Mouse (Mus musculus) heart, postnatal 4 days (tissue): ENCODE measurements around the gene Rps19. TPM values are rescaled to one million over a fixed set of nuclear protein-coding genes. Genes with fewer than 3 reads are reported as not detected.

Experiments
- DNase-seq: peaks from one replicate; pipeline ENCODE4 v3.0.0; 2021
- total RNA-seq, 2 experiments: library from RNA; stranded (reverse); gene quantifications; 2 replicates each; pipeline ENCODE4 v1.2.3; 2021

The Rps19 gene
- total RNA-seq, 2 experiments from 2014 or later, result 902 to 929 TPM

GRCm38 (mm10) chr7:24903444-24903825 is 19.3 kb downstream of the Rps19 start:
- DNase-seq, result no peak

- peak; percentile 98 for DNase-seq
Measured at GRCm38 (mm10) chr7:24904070-24904483, 19.9 kb downstream of the Rps19 start.

GRCm38 (mm10) chr7:24904936-24905335 is 20.8 kb downstream of the Rps19 start:
- peak; percentile 74 for DNase-seq

GRCm38 (mm10) chr7:24906551-24906950 is 22.4 kb downstream of the Rps19 start:
- DNase-seq, result no peak

GRCm38 (mm10) chr7:24907211-24907748 is 23.1 kb downstream of the Rps19 start:
- DNase-seq, result no peak

GRCm38 (mm10) chr7:24912480-24912879 is 28.3 kb downstream of the Rps19 start:
- DNase-seq, result no peak

GRCm38 (mm10) chr7:24918763-24919323 is 34.7 kb downstream of the Rps19 start:
- no peak for DNase-seq

- no peak for DNase-seq
Measured at GRCm38 (mm10) chr7:24919728-24920127, 35.6 kb downstream of the Rps19 start.

- DNase-seq, result no peak
Measured at GRCm38 (mm10) chr7:24930475-24930874, 46.3 kb downstream of the Rps19 start.

GRCm38 (mm10) chr7:24931651-24932050 is 47.5 kb downstream of the Rps19 start:
- no peak for DNase-seq

Other genes with a start within 250 kb of the Rps19 start
- gene Lypd3, start 247.8 kb upstream of the Rps19 start, total RNA-seq, result not detected
- not detected for gene Tex101, start 207.7 kb upstream of the Rps19 start, total RNA-seq
- gene BC049730, start 175.1 kb upstream of the Rps19 start, total RNA-seq, result not detected
- gene Gm4763, start 157.5 kb upstream of the Rps19 start, total RNA-seq, result not detected
- gene Cd177, start 124.1 kb upstream of the Rps19 start, total RNA-seq, result under 1 TPM; 0.10 to 0.18 TPM
- gene Ceacam10, start 107.2 kb upstream of the Rps19 start, total RNA-seq, result under 1 TPM in 1 of 2 experiments, not detected in 1; 0.25 TPM
- 1 to 10 TPM in 1 of 2 experiments, not detected in 1; 2.5 TPM for gene Gm9844, start 22.2 kb upstream of the Rps19 start, total RNA-seq
- not detected for gene Lypd4, start 14.4 kb upstream of the Rps19 start, total RNA-seq
- not detected for gene Dmrtc2, start 14.3 kb upstream of the Rps19 start, total RNA-seq
- gene Cd79a, start 13.0 kb downstream of the Rps19 start, total RNA-seq, result 1 to 10 TPM in 1 of 2 experiments, under 1 TPM in 1; 0.88 to 1.4 TPM
- 10 to 100 TPM; 87.0 to 88.2 TPM for gene Arhgef1, start 18.5 kb downstream of the Rps19 start, total RNA-seq
- not detected for gene Gm4881, start 60.1 kb downstream of the Rps19 start, total RNA-seq
- 100 to 1,000 TPM; 212 to 234 TPM for gene Rabac1, start 88.4 kb downstream of the Rps19 start, total RNA-seq
- gene Atp1a3, start 121.6 kb downstream of the Rps19 start, total RNA-seq, result under 1 TPM; 0.31 to 0.47 TPM
- gene Grik5, start 188.0 kb downstream of the Rps19 start, total RNA-seq, result 10 to 100 TPM; 14.0 to 15.7 TPM
- gene Zfp574, start 188.2 kb downstream of the Rps19 start, total RNA-seq, result 10 to 100 TPM; 13.5 to 16.3 TPM